Mouse (Mus musculus) neural tube, embryonic 13.5 days (tissue): ENCODE measurements around the gene Il5ra. TPM values are rescaled to one million over a fixed set of nuclear protein-coding genes. Genes with fewer than 3 reads are reported as not detected.

Experiments
- ATAC-seq: fragments of 200-750 bp; cut with Nextera tagmentation; 2 replicates; pipeline ENCODE4 v1.8.0; 2017; ENCODE audit warnings: low read depth, mild to moderate bottlenecking, moderate TSS enrichment, moderate library complexity
- H3K27ac ChIP-seq: fragments of 300-500 bp; sonication (generic); replicated peaks from 2 replicates; pipeline ENCODE4 v1.5.1; 2015; ENCODE audit warnings: moderate library complexity, mild to moderate bottlenecking, inconsistent platforms
- H3K27me3 ChIP-seq: fragments of 300-500 bp; sonication (generic); 2 replicates; pipeline ENCODE4 v1.6.1; 2015; ENCODE audit warnings: mild to moderate bottlenecking, inconsistent platforms
- H3K36me3 ChIP-seq: fragments of 300-500 bp; sonication (generic); 2 replicates; pipeline ENCODE4 v1.6.1; 2015; ENCODE audit warnings: mild to moderate bottlenecking, inconsistent platforms
- H3K4me1 ChIP-seq: fragments of 300-500 bp; sonication (generic); replicated peaks from 2 replicates; pipeline ENCODE4 v1.6.1; 2015; ENCODE audit warnings: inconsistent platforms
- H3K4me2 ChIP-seq: fragments of 300-500 bp; sonication (generic); 2 replicates; pipeline ENCODE4 v1.6.1; 2015; ENCODE audit warnings: inconsistent platforms, mild to moderate bottlenecking, moderate library complexity
- H3K4me3 ChIP-seq: fragments of 300-500 bp; sonication (generic); 2 replicates; pipeline ENCODE4 v1.5.1; 2015; ENCODE audit warnings: mild to moderate bottlenecking, inconsistent platforms
- H3K9ac ChIP-seq: fragments of 300-500 bp; sonication (generic); 2 replicates; pipeline ENCODE4 v1.6.1; 2015; ENCODE audit warnings: moderate library complexity, mild to moderate bottlenecking, inconsistent platforms
- H3K9me3 ChIP-seq: fragments of 300-500 bp; sonication (generic); 2 replicates; pipeline ENCODE4 v1.6.1; 2016; ENCODE audit warnings: inconsistent platforms
- WGBS: fragments of 180-500 bp; shearing (Covaris S2); methylation state at CpG from one replicate; pipeline ENCODE4 v1.1.7; 2015; 5-methylcytosine and 5-hydroxymethylcytosine counted together
- polyA plus RNA-seq: library from polyadenylated mRNA; unstranded; fragments of >200 nt; fragmentation: Nextera tagmentation; extraction: Ambion mirVana; gene quantifications from 2 replicates; pipeline ENCODE4 v1.2.1, GENCODE M21; 2015

The Il5ra gene
- polyA plus RNA-seq, 1 experiment from 2014 or later = not detected

DNA sequence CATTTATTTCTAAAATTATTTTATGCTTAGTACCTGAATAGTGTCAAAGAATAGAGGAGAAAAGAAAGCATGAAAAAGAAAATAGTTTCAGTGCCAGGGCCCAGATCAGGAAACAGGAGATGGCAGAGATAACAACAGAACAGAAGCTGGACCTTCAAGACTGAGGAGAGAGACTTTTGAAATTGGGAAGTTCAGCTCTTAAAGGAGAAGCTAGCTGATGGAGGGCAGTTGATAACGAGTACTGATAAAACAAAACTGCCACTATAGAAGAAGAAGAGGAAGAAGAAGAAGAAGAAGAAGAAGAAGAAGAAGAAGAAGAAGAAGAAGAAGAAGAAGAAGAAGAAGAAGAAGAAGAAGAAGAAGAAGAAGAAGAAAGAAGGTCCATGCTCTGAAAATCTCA is 21.1 kb downstream of the Il5ra start:
- no peak overlapping the region for H3K27ac ChIP-seq
- no peak overlapping the region for H3K4me3 ChIP-seq
- no peak for ATAC-seq
- WGBS = 88% methylated on average over 1 of the region's 1 CpGs
- H3K4me1 ChIP-seq = no peaks in the 10 kb centered on the region
- H3K9me3 ChIP-seq = no peaks in the 10 kb centered on the region
- H3K9ac ChIP-seq = no peak overlapping the region
- H3K27me3 ChIP-seq = no peaks in the 10 kb centered on the region
- no peak overlapping the region for H3K4me2 ChIP-seq
- no peaks in the 10 kb centered on the region for H3K36me3 ChIP-seq

DNA sequence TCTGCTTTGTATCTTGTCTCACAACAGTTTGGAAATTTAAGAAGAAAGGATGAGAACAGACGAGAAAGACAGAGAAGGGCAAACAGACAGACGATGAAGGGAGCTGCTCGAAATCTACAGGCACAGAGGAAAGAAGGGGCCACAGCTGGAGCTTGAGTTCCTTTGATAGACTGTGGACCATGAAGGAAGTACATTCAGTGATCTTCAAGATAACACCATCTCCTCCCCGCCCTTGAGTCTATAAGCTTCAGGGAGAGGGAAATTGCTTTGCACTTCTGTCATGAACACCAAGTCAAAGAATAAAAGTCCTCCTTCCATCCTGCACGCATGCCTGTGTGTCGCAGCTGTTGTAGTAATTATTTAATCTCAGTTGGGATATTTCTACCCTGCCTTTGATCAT is 22.8 kb downstream of the Il5ra start:
- no peak overlapping the region for H3K27ac ChIP-seq
- H3K9me3 ChIP-seq = no peaks in the 10 kb centered on the region
- no peaks in the 10 kb centered on the region for H3K4me1 ChIP-seq
- no peak overlapping the region for H3K4me2 ChIP-seq
- H3K9ac ChIP-seq = no peak overlapping the region
- H3K36me3 ChIP-seq = no peaks in the 10 kb centered on the region
- no peak for ATAC-seq
- no peak overlapping the region for H3K4me3 ChIP-seq
- 88% methylated on average over 6 of the region's 6 CpGs for WGBS
- no peaks in the 10 kb centered on the region for H3K27me3 ChIP-seq

DNA sequence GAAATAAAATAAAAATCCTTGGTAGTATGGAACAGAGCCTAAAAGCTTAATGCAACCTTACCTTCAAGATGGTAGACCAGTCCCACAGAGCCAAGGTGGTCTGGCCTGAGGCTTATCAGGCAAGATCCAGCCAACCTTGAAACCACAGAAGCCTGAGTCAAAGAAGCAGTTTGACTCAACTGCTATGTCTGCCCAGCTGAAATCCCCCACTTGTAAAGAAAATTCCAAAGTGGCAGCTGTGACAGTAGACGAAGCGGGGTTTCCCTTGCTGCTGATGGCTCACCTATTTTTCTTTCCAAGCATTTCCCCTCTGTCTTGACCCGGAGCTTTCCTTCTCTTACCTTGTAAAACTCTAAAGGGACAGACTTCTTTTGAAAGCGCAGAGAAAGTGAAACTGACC is 23.2 kb downstream of the Il5ra start:
- H3K27ac ChIP-seq = no peak overlapping the region
- no peaks in the 10 kb centered on the region for H3K4me1 ChIP-seq
- no peaks in the 10 kb centered on the region for H3K27me3 ChIP-seq
- no peaks in the 10 kb centered on the region for H3K36me3 ChIP-seq
- no peak for ATAC-seq
- no peaks in the 10 kb centered on the region for H3K9me3 ChIP-seq
- H3K4me3 ChIP-seq = no peak overlapping the region
- H3K4me2 ChIP-seq = no peak overlapping the region
- WGBS = 91% methylated on average over 4 of the region's 4 CpGs
- H3K9ac ChIP-seq = no peak overlapping the region

GRCm38 (mm10) chr6:106705506-106706035 is 43.3 kb downstream of the Il5ra start:
- WGBS = 72% methylated on average over 3 of the region's 3 CpGs
- H3K4me3 ChIP-seq = no peak overlapping the region
- H3K4me1 ChIP-seq = no peaks in the 10 kb centered on the region

GRCm38 (mm10) chr6:106701931-106702330 is 46.9 kb downstream of the Il5ra start:
- Histone ChIP-seq H3K4me3 (no peak overlapping the region), H3K27ac (no peak overlapping the region), H3K27me3 (no peaks in the 10 kb centered on the region), H3K36me3 (no peaks in the 10 kb centered on the region), H3K4me1 (no peaks in the 10 kb centered on the region), H3K9ac (no peak overlapping the region), H3K9me3 (no peaks in the 10 kb centered on the region), H3K4me2 (no peak overlapping the region)
- no peak for ATAC-seq
- WGBS = 68% methylated on average over 3 of the region's 3 CpGs

More at GRCm38 (mm10) chr6:106705506-106706035, 43.3 kb downstream of the Il5ra start:
- Histone ChIP-seq H3K27ac (no peak overlapping the region), H3K9ac (no peak overlapping the region), H3K4me2 (no peak overlapping the region), H3K27me3 (no peaks in the 10 kb centered on the region), H3K36me3 (no peaks in the 10 kb centered on the region), H3K9me3 (no peaks in the 10 kb centered on the region)
- ATAC-seq = no peak

GRCm38 (mm10) chr6:106675581-106675980 is 73.3 kb downstream of the Il5ra start:
- no peak for ATAC-seq

GRCm38 (mm10) chr6:106663780-106664651 is 84.8 kb downstream of the Il5ra start:
- ATAC-seq = no peak
- Histone ChIP-seq H3K4me2 (no peak overlapping the region), H3K9me3 (no peaks in the 10 kb centered on the region), H3K27me3 (no peaks in the 10 kb centered on the region), H3K4me1 (peaks cover 5% of the 10 kb centered on the region; the same call in 1 of the 2 replicates), H3K36me3 (no peaks in the 10 kb centered on the region), H3K27ac (no peak overlapping the region; the same call in 1 of the 2 replicates), H3K9ac (no peak overlapping the region), H3K4me3 (no peak overlapping the region)
- WGBS = 36% methylated on average over 6 of the region's 6 CpGs

More at GRCm38 (mm10) chr6:106675581-106675980, 73.3 kb downstream of the Il5ra start:
- H3K27ac ChIP-seq = no peak overlapping the region
- 79% methylated on average over 8 of the region's 8 CpGs for WGBS
- no peak overlapping the region for H3K9ac ChIP-seq
- no peaks in the 10 kb centered on the region for H3K36me3 ChIP-seq
- no peak overlapping the region for H3K4me2 ChIP-seq
- no peaks in the 10 kb centered on the region for H3K4me1 ChIP-seq
- no peaks in the 10 kb centered on the region for H3K27me3 ChIP-seq
- H3K9me3 ChIP-seq = no peaks in the 10 kb centered on the region
- H3K4me3 ChIP-seq = no peak overlapping the region

Other genes starting within 250 kb of the Il5ra start
- gene Trnt1, start 20.1 kb upstream of the Il5ra start, polyA plus RNA-seq = 66.4 and 71.0 TPM in 2 replicates
- 69.4 and 74.0 TPM in 2 replicates for gene Crbn, start 51.0 kb upstream of the Il5ra start, polyA plus RNA-seq